Mouse (Mus musculus): Measurements from ENCODE around the gene Pdxp.

The Pdxp gene

GRCm38 (mm10) chr15:78927021-78927787 lies 13.5 kb downstream of the Pdxp start:
- no peak for DNase-seq (ENCODE audit: low spot score in 2 of 2)

GRCm38 (mm10) chr15:78927788-78928457 lies 14.2 kb downstream of the Pdxp start:
- DNase-seq (ENCODE audit: low spot score in 2 of 2) = peak; percentile 89 to 90

DNA sequence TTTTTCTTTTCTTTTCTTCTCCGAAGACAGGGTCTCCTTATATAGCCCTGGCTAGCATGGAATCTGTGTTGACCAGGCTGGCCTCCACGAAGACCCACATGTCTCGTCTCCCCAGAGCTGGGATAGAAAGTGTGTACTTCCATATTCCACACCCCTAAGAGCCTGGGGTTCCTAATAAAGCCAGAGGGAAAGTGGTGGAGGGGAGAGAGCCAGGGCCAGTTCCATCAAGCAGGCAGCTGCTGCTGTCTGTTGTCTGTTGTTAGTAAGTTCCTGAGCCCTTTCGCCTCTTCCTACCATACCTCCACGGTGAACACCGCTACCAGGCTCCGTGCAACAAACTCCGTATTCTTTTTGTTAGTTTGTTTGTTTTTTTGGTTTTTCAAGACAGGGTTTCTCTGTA lies 14.8 kb downstream of the Pdxp start:
- no peak for DNase-seq (ENCODE audit: low spot score in 2 of 2)

- no peak for DNase-seq (ENCODE audit: low spot score in 2 of 2)
Observed at GRCm38 (mm10) chr15:78930192-78930706, 16.5 kb downstream of the Pdxp start.

GRCm38 (mm10) chr15:78930801-78931426 lies 17.2 kb downstream of the Pdxp start:
- DNase-seq (ENCODE audit: low spot score in 2 of 2) = no peak

- DNase-seq (ENCODE audit: low spot score in 2 of 2) = peak; percentile 76 to 79
Observed at GRCm38 (mm10) chr15:78931577-78931976, 17.9 kb downstream of the Pdxp start.

DNA sequence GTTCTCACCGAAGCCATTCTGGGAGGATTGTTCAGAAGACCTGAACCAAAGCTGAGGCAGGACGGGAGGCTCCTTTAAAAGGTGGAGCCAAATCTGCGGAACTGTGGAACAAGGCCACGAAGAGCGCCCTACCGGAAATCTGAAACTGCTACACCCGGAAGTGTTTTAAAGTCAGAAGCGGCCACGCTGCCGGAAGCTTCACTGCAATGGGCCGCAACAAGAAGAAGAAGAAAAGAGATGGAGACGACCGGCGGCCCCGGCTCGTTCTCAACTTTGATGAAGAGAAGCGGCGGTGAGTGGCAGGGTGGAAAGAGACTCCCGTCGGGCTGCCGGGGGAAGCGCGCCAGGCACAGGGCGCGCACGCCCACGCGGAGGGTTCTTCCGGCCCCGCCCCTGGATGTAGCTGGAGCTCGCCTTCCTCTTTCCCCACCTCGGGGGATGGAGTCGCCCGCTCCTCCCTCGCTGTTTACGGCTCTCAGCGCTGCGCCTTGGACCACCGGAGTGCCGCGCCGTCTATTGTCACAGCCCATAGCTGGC lies 21.1 kb downstream of the Pdxp start, which contains the start of gene Nol12:
Nol12 (plus strand) TSS at position 150 of the 537 bp plus-strand sequence.
- peak; percentile 73 to 83 for DNase-seq (ENCODE audit: low spot score in 2 of 2)

DNA sequence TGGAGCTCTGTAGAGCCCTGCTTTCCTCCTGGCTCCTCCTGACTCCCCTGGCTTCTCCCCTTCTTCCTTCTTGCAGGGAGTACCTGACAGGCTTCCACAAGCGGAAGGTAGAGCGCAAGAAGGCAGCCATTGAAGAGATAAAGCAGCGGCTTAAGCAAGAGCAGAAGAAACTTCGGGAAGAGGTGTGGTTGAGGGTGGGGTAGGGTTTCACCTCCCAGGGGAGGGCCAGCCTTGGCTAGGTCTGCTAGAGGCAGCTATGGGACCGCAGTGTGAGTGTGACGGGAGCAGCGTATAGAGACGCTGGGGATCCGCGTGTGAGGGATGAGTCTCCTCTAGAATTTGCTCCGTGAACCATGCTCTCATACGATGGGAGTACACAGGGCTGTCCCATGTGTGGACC lies 22.7 kb downstream of the Pdxp start:
- DNase-seq (ENCODE audit: low spot score in 2 of 2) = no peak

DNA sequence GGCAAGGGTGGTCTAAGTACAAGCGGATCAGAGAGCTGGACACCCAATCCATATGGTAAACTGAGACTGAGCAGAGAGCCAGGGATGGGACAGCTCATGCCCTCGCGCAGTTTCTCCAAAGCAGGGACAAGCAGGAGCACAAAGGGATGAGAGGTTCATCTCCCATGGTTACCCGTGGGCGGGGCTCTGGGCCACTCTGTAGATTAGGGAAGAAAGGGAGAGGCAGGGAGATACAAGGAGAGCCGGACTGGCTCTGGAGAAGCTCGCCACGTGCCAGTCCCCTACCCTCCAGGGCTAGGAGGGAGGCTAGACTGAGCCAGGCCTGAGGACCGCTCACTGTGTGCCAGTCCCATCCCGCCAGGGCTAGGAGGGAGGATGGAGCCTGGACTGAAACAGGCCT lies 23.6 kb downstream of the Pdxp start:
- DNase-seq (ENCODE audit: low spot score in 2 of 2) = no peak

GRCm38 (mm10) chr15:78937963-78938362 lies 24.2 kb downstream of the Pdxp start:
- no peak for DNase-seq (ENCODE audit: low spot score in 2 of 2)

DNA sequence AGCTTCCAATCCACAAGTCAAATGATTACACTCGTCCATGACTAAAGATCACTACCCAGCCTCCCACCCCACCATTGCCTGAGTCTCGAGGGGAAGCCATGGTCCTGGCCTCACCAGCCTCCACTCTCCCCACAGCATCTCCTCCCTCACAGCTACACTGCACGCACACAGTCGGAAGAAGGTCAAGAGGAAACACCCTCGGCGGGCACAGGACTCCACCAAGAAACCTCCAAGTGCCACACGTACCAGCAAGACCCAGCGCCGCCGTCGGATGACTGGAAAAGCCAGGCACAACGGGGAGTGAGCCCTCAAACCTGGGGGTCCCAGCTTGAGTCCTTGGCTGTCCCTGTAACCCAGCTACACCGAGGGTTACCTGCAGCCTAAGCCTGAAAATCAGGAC lies 26.6 kb downstream of the Pdxp start:
- no peak for DNase-seq (ENCODE audit: low spot score in 2 of 2)

DNA sequence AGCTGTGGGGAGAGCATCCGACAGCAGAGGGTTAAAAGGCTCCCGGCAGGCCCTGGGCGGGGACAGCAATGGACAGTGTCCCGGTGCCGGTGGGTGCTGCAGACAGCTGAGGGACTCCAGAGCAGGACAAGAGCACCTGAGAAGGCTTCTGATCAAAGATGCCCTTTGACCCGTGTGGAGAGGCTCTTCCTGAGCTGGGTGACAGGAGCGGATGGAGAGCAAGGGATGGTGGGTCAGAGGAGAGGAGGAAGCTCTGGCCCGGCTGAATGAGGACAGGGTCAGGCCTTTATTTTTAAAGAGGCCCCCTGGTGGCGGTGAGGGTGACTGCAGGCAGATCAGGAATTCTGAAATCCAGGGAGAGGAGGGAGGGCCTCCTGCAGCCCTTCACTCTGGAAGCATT lies 28.9 kb downstream of the Pdxp start:
- peak; percentile 36 to 61 for DNase-seq (ENCODE audit: low spot score in 2 of 2)

- no peak for DNase-seq (ENCODE audit: low spot score in 2 of 2)
Observed at GRCm38 (mm10) chr15:78946232-78946631, 32.5 kb downstream of the Pdxp start.

DNA sequence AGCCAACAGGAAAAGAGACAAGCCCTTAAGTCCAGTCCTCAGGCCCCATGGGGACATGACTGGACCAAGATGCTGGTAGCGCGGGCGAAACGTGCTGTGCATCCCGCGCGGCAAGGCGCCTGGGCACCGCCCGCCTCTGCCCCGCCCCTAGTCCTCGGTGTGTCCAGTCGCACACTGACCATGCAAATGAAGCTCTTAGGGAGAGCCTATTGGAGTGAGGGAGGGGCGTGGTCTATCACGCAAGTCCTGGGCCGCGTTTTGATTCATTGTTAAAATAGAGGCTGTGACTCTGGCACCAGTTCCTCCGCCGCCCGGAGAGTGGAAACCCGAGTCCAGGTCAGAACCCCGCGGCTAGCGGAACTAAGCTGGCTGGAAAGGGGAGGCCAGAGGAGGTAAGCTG lies 33.9 kb downstream of the Pdxp start, which contains the start of gene Triobp:
Triobp (plus strand) TSS at position 68 of the 400 bp plus-strand sequence.
- DNase-seq (ENCODE audit: low spot score in 2 of 2) = peak; percentile 54 to 65

DNA sequence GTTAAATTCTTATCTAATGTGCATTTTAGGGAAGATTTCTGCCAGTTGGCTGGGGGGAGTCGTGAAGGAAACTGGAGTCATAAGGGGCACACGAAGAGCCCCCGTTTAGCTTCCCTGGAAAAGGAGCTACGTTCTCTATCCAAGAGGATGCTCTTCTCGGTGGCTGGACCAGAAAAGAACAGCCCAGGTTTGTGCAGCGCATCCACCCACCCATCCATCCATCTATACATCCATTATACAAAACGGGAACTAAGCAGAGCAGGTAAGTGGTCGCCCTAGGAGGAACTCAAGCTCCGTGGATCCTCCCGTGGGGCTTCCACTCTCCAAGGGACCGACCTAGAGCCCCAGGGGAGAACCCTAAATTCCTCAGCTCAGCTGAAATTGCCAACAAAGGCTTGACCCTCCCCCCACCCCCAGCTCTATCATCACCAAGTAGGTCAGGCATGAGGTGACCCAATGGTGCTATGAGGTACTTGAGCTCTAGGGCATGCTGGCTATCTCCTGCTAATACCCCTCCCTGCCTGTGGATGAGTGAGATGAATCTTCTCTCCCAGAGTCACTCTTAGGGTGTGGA lies 34.5 kb downstream of the Pdxp start:
- DNase-seq (ENCODE audit: low spot score in 2 of 2) = no peak

DNA sequence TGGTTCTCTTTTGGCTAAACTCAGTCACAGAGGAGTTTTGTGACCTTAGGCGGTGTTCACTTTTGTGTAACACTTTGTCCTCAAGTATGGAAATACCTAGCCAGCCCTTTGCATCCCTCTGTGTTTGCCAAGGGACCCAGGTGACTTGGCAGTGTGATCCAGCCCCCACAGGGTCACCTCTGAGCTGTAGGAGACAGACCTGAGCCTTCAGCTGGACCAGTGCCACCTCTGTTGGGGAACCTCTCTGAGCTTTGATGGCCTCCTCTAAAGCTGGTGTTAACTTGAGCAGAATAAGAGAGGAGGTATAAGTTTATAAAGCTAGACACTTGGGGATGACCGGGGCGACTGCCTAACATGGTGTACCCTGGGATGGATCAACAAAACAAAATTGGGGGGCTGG lies 35.2 kb downstream of the Pdxp start:
- no peak for DNase-seq (ENCODE audit: low spot score in 2 of 2)

- no peak for DNase-seq (ENCODE audit: low spot score in 2 of 2)
Observed at GRCm38 (mm10) chr15:78955663-78956062, 41.9 kb downstream of the Pdxp start.

DNA sequence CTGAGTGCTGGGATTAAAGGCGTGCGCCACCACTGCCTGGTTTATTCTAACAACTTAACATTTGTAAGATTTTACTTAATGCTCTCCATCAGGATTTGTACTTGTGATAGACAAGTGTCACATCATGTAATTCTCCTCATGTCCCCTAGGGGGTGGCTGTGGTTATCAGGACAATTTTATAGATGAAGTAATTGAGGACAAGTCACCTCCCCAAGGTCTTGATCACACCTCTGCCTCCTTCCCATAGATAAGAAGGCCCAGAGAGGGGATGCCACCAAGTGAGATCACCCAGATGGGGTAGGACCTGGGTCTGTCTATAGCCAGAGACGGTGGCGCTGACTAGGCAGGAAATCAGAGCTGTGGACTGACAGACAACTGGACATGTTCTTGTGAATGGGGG lies 42.6 kb downstream of the Pdxp start:
- DNase-seq (ENCODE audit: low spot score in 2 of 2) = peak in 1 of 2 experiments; percentile 19

DNA sequence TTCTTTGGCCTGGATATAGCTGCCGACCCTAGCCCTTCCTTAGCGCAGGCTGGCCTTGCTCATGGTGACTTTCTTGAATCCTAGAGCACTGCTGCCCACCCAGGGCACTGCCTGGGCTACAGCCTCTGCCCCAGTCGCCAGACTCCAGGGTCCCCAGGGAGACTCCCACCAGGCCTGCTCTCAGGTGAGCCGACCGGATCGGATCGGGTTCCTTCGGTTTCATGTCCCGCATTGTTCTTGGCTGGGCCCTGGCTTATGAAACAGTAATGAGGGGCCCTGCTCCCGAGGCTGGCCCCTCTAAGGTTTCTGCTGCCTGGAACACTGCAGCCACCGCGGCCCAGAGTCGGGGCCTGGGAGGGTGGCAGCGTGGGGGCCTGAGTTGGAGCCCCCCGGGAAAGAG lies 43.3 kb downstream of the Pdxp start:
- DNase-seq (ENCODE audit: low spot score in 2 of 2) = no peak

GRCm38 (mm10) chr15:78959537-78959936 lies 45.8 kb downstream of the Pdxp start:
- DNase-seq (ENCODE audit: low spot score in 2 of 2) = no peak

- no peak for DNase-seq (ENCODE audit: low spot score in 2 of 2)
Observed at GRCm38 (mm10) chr15:78960088-78960487, 46.4 kb downstream of the Pdxp start.

DNA sequence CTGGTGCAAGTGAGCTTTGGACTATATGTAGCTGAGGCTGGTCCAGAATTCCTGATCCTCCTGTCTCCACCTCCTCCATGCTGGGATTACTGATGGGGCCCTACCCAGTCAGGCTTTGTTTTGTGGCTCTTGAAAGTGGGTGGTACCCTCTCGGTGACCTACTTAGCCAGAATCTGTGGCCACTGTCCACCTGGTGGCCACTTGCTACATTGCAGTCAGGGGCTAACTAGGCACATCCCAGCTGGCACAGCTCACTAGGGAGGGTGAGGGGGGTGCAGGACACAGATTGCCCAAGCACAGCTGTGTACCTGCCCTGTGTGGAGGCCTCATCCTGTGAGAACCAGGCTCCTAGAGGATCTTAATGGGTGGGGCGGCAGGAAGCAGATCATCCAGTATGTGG lies 49.2 kb downstream of the Pdxp start:
- peak; percentile 42 to 52 for DNase-seq (ENCODE audit: low spot score in 2 of 2)

Measured in natural killer cell, adult 2 months (primary cell).